Mouse (Mus musculus) skeletal muscle tissue, adult 2 months (tissue): ENCODE data around the gene Gpc2.

Experiments used
- DNase-seq: peaks from one replicate; pipeline ENCODE4 v3.0.0-alpha.2; 2012; ENCODE audit warnings: low read depth, low spot score

The Gpc2 gene

DNA sequence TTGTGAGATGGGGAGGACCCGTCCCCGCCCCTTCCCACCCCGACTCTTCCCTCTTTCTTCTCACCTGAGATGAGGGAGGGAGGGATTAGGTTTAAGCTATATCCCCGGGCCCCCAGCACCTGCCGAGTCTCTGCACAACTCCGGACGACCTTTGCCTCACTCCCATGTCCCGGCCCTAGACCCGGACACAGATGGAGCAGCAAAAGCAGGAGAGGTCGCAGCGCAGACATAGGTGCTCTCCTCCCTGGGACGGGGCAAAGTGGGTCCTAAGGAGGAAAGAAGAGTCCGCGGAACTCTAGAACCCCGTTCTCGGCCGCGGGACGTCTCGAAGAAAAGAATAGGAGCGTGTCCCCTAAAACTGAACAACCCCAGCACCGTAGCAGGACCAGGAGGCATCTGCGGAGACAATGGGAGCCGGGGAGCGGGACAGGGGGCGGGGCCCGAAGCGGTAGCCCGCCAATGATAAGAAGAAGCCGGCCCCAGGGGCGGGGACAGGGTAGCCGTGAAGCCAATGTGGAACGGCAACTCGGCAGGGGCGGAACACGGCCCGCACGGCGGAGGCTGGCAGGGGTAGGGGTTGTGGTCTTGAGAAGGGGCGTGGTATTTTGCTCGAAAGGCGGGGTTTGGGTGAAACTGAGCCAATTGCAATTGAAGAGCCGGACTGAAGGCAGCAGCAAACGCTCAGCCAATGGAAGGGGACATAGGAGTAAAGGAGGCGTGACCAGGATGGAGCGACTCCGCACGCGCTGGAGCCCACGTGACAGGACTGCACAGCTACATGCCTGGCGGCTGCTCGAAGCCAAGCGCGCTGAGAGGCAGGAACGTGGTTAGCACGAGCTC, at the start of gene Gpc2, which contains the start of the genes Gm43720 and Stag3:
Gene Gpc2, minus strand, starts transcription at position 421 of the 840 bp plus-strand sequence.
Gene Gm43720, minus strand, starts transcription at position 374 of the 840 bp plus-strand sequence.
Gene Stag3, plus strand, starts transcription at position 656 of the 840 bp plus-strand sequence.
- DNase-seq = peak; percentile 77

DNA sequence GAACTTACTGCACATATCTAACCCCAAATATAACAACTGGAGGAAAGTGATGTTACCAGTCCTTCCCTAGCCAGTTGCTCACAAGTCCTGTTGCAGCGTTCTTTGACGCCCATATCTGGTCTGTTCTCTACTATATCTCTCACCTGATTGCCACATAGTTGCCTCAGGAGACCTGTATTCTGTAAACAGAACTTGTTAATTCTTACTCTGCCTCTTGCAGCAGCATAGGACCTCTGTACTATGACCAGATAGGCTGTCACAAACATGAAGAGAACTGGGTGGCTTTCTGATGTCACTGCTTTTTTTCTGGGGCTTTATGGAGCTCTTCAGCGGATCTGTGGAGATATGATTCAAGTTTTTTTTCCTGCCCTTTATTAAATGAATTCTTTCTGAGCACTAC, 33.0 kb upstream of the Gpc2 start:
- no peak for DNase-seq

DNA sequence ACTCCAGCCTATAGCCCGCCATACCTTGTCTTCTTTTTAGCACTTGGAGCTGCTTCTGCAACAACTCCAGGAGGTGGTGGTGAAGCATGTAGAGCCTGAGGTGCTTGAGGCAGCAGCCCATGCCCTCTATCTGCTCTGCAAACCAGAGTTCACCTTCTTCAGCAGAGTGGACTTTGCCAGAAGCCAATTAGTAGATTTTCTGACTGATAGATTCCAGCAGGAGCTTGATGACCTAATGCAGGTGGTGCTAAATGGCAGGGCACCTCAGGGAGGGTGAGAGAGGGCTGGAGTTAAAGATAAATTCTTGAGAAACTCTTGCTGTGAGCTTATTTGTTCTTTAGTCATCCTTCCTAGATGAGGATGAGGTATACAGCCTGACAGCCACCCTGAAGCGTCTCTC, 19.8 kb upstream of the Gpc2 start:
- no peak for DNase-seq

DNA sequence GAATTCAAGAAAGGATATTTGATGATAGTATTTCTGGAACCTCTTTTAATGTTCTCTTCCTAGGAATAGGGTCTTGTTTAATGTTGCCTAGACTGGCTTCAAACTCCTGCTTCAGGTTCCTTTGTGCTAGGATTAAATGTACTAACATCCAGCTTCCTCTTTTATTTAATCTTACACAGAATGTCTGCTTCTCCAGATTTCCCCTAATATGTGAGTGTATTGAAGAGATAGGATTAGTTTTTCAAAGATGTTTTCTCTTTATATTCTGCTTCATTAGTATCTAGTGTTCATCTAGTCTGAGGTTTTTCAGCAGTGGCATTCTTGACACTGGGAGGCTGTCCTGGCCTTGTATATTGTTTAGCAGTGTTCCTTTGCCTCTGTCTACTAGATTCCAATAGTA, 14.4 kb upstream of the Gpc2 start:
- no peak for DNase-seq

DNA sequence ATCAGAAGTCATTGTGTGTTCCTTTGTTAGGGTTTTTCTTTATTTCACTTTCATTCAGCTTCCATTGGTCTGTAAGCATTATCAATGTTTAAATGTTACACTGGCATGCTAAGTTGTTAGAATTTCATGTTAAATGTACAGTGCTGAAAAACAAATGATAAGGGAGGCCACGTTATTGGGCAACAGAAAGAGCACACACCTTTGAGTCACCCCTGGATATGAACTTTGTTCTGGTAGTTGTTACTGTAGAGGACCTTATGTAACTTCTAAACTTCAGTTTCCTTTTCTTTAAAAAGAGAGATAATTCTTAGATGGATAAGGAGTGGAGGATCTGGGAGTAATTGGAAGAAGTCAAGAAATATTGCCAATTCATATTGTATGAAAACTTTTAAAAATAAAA, 11.8 kb upstream of the Gpc2 start:
- no peak for DNase-seq

DNA sequence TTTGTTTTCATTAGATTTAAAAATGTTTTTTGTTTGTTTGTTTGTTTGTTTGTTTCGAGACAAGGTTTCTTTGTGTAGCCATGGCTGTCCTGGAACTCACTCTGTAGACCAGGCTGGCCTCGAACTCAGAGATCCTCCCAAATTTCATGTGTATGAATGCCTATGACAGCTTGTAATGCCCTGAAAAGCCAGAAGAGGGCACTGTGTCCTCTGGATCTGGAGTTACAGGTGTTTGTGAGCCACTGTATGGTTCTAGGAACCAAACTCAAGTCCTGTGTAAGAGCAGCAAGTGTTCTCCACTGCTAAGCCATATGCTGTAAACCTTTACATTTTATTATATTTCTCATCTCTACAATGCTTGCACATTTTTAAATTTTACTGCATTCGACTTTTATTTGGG, 8.1 kb upstream of the Gpc2 start:
- DNase-seq = no peak

DNA sequence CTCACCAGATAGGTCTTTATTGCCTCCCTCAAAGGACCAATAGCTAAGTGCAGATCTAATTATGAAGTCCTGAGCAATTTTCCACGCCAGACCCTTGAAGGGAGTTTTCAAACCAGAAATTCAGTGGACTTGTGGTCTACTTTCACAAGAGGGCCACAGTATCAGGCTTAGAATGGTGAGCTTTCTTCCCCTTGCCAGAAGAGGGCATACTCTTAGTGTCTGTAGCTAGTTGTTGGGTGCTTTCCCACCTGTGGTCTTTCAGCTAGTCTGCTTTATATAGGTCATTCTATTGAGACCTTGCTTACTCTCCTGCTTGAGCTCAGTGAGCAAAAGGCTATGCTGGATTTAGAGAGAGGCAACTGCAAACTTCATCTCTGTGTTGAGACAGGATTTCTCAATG, 3.7 kb upstream of the Gpc2 start:
- DNase-seq = no peak

DNA sequence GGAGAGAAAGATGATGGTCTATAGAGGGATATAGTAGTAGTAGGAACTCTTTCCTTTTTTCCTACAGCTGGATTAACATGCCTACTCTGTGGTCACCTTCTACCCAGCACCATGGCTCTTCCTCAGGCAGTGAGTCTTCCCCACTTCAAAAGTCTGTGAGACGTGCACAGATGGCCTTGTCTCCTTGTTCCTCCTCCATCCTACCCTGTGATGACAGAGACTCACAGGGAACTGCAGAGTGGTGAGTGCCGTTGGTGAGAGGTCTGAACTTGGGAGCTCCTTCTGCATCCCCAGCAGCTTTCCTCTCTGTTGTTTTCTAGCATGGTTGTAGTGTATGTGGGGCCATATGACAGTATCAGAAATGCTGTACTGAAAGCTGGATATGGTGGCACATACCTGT, 2.0 kb upstream of the Gpc2 start:
- DNase-seq = no peak

DNA sequence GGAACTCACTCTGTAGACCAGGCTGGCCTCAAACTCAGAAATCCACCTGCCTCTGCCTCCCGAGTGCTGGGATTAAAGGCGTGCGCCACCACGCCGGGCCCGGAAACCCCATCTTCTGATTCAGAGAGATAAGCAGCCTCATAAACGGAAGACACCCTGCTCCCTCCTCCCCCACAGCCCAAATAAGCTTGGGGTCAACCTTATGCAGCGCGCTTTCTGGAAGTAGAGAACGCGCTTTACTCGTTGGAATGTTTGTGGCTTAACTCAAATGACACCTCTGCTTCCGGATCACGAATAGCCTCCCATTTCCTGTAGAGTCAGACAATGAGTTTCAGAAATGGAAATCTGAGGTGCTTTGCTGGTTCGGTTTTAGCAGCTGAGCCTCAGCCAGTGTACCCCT, 1.0 kb upstream of the Gpc2 start:
- no peak for DNase-seq

DNA sequence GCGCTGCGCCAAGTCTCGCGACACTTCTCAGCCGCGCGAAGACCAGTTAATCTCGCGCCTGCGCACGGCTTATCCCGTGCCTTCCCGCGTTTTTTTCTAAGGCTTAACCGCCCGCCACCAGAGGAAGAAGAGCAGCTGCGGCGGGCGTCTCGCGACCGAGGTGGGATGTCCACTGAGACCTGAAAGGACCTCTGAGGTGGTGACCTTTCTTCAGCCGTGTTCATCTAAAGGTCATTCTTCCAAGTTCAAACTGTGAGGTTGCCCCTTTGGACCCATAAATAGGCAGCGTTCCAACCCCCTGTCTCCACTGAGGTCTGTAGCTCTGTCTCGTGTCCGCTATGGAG, 592 bp upstream of the Gpc2 start:
- no peak for DNase-seq

DNA sequence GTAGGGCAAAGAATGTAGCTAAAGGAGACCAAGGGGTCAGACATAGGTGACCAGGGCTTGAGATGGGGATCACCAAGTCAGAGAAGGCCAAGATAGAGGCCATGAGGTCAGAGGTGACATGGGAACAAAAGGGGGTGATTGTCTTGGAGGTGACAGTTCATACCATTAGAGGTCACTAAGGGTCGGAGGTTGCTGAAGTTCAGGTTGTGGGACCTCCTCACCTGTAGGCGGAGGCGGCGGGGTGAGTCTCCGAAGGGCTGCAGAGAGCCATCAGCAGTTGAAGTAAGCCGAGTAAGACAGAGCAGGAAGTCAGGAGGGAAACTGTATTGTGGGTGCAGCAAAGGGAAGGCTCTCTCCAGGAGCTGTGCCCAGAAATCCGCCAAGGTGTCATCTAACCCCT, 1.8 kb downstream of the Gpc2 start:
- no peak for DNase-seq

DNA sequence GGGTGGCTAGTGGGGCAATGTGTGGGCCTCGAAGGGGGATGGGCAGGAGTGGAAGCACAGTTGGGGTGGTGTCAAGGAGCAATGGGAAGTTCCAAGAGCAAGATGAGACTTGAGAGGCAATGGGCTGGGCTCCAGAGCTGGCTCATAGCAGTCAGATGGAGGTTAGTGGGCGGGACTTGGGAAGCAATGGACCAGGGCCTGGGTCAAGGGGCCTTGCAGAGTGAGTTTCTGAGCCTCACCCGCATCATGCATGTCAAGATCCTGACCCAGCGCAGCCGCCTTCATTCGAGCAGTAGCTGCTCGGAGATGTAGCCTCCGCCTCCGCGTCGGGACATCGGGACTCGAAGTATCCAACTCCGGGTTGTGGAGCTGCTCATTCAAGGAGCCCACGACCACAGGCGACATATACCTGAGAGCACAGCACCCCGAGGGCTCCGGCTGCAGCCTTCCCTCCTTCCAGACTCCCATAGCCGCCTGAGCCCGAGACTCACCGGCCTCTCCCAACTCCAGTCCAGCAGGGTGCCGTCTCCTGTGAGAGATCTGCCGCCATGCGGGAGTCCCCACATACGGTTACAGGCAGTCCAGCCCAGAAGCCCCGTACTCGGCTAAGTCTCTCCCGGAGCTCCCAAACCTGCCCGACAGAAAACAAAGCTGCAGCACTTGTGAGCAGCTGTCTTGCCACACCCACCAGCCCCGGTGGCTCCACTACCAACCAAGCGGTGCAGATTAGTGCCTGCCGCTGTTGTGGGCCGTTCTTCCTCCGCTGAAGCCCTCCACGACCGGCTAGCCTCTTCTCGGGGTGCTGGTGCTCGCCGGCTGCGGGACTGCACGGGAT, 4.4 kb downstream of the Gpc2 start:
- no peak for DNase-seq

DNA sequence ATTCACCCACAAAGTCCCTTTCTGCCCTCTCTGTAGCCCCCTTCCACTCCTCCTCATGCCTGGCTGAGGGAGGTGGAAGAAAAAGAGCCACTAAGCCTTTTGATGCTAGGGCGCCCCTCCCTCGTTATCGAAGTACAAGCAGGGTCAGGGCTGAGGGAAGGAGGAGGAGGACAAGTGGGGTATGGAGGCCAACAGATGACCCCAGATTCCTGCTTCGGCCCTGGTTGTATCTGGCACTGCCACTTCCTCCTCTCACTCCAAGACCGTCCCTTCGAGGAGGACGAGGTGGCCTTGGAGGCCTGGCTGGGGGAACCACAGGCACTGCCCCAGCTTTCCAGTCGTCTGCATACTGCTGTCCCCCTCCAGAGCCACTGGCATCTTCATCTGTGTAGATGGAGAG, 5.6 kb downstream of the Gpc2 start:
- no peak for DNase-seq

DNA sequence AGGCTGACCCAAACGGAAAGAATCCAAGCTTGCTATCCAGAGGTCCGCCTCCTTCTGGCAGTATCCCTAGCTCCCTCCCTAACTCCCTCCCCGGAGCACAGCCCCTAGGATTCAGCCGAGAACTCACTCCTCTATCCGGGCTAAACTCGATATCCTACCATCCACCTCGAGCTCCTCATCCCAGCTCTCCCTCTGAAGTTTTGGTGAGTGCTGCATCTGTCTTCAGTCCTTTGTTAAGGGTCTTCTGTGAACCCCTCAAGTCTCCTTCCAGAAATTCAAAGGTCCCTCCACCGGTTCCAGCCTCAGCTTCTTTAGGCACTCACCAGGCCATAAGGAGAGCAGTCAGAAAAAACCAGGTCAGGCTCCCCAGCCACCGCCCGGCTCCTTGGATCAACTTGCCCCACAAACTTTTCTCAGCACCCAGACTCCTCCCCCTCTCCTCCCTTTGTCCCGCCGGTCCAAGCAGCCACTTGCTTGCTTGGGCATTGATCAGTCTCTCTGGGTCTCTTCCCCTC, 7.3 kb downstream of the Gpc2 start, which contains the start of gene Gal3st4:
Gene Gal3st4, minus strand, starts transcription at position 432 of the 515 bp plus-strand sequence.
- no peak for DNase-seq

DNA sequence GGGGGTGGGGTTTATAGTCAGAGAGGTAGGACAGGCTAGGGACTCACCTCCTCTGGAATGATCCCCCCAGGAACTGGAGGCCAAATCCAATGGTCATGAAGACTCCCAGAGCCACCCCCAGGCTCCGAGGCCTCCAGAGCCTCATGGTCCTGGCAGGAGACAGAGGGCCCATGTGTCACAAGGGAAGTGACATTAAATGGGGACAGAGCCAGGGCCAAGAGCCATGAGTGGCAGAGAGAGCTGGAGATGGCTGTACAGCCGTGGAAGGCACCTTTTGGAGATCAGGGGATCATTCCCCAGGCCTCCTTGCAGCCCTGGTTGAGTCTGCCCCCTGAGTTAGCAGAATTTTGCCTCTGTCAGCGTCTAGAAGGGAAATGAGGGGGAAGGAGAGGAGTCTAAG, 8.6 kb downstream of the Gpc2 start:
- no peak for DNase-seq

DNA sequence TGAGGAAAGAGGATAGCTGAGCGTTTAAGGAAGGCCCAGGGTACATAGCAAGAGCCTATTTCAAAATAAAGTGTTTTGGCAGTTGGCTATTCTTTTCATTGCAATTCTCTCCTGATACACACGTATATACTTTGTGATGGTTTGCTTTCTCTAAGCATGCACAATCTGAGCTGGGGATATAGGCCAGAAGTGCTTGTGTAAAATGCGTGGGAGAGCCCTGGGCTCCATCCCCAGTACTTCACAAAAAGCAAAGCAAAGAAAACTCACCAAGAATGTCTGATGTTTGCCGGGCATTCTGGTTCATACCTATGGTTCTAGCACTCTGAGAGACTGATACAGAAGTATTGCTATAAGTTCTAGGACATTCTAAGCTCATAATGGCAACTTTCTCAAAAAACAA, 10.8 kb downstream of the Gpc2 start:
- DNase-seq = no peak

DNA sequence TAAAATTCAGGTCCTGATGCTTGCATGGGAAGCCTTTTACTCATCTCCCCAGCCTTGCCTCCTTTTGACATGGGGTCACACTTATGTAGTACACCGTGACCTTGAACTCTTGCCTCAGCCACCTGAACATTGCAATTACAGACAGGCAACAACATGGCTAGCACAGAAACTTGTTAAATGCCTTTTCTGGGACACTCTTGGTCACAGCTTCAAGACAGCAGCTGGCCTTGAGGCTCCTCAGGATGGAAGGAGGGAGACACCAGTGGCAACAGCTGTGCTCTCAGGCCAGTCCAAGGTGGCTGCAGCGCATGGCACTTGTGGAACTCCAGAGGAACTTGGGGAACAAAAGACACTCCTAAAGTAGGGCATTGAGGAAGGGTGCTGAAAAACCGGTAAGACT, 12.7 kb downstream of the Gpc2 start:
- DNase-seq = no peak

DNA sequence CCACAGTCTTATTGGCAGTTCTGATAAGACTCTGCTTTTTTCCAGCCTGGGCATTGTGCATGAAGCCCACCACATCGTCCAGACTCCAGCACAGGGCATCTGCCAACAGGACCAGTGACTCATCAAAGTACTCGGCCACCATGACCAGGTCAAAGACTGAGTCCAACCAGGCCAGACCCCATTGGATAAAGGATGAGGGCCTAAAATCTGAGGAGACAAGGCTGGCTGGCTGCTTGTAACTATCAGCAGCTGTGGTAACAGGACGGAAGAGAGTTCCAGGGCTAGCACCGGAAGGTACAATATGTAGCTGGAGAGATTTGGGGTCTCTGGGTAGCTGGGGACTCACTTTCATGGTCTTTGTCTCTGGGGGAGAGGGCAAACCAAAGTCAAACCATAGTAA, 14.1 kb downstream of the Gpc2 start:
- DNase-seq = no peak

DNA sequence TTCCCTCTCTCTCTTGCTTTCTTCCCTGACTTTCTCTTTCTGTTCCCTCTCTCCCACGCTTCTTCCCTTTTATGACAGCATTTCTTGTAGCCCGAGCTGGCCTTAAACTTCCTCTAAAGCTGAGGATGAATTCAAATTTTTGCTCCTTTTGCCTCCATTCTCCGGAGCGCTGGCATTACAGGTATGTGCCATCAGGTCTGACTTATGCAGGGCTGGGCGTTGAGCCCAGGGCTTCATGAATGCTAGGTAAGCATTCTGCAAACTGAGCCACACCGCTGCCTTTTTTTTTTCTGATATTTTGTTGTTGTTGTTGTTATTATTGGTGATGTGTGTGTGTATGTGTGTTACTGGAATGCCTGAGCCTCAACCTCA, 15.6 kb downstream of the Gpc2 start:
- no peak for DNase-seq

DNA sequence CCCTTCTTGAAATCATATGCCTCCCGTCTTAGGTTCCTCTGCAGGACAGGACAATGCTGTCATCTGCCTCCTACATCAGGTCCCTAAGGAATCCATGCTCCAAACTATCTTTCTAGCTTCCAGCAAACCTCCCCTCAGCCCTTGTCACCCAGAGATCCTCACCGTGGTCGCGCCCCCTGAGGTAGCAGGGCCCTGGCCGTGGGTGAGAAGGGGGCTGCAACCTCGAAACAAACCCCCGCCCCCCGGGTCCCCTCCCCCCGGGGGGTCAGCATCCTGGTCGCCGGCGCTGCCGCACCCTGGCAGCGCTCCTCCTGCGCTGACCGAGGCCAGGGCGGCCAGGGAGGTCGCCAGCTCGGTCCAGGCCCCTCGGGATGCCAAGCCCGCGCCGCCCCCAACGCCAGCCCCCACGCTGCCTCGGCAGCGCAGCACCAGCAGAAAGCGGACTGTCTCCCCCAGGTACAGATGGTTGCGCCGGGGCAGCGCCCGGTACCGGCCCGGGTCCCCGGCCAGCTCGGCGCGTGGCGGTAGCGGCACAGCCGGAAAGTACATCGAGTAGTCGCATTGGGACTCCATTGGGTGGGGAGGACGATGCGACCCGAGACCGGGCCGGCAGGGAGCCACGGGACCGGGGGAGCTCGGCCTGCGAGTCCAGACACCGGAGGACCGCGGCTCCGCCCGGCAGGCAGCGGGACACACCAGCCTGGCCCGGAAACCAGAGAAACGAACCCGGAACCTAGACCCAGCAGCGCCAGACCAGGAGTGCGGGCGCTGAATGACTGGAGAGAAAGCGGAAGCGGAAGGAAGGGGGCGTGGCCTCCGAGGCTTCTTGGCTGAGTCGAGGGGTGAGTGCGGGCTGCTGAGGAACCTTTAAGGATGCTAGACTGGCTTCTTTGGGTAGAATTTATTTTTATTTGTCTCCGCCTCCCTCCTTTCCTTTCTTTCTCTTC, 16.3 kb downstream of the Gpc2 start, which contains the start of gene BC037034:
Gene BC037034, minus strand, starts transcription at position 774 of the 947 bp plus-strand sequence.
- peak; percentile 80 for DNase-seq

DNA sequence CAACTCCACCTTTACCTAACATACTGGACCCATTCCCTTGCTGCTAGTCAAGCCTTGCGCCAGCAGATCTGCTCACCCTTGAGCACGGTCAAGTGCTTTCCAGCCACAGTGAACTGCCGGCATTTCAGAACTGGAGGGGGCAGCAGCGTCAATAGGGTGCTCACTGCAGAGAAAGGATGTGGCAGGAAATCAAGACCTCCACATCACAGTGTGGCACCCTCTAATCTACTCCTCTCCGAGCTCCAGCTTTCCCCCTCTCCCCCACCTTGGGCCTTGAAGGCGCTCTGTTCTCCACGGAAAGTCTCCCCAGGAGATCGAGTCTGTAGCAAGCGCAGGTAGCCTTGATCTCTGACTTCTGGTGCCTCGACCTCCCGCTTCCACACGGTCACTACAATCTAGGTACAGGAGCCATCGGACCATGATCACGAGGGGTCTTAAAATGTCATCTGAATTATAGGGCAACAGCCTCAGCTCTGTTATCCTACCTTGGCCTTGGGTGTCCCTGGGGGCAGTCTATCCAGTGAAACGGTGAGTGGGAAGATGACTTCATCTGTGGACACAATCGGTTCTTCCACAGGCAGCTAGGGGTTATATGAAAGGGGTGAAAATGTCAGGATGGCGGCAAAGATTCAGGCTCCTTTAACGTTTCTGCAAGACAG, 17.1 kb downstream of the Gpc2 start:
- no peak for DNase-seq
